8 mouse cellular contexts compared by ENCODE assay signal in the genomic region with DNA sequence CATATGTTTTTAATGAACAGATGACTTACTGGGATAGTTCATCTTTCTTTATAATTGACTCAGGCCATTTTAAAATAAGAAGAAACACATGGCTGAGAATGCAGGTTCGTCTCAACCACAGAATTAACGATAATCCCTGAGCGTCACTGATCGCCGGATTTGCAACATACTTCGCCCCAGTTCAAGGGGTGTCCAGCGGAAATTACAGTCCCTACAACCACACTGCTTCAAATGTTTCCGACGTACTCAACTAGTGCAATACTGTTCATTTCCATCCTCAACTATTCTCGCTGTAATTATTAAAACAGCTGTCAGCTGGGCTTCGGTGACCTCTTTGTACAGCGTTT. TPM values are rescaled to one million over a fixed set of nuclear protein-coding genes. Genes with fewer than 3 reads are reported as not detected.
DNase-seq lines count a peak whose midpoint lies in the region; ATAC-seq and TF ChIP-seq lines count a peak whose summit lies in the region.

No protein-coding gene starts in this region.

- peak overlapping the region; percentile 85 for H3K27ac ChIP-seq in left cerebral cortex, adult 2 months
- peak overlapping the region; percentile 95 for H3K27ac ChIP-seq in hindbrain, embryonic 12.5 days
- H3K27ac ChIP-seq in stomach, postnatal 0 days (replicated peaks), result peak overlapping the region; percentile 97

- H3K4me1 ChIP-seq in hindbrain, embryonic 12.5 days, result peaks cover 17% of the 10 kb centered on the region; the same call in 1 of the 2 replicates
- H3K4me1 ChIP-seq in stomach, postnatal 0 days (replicated peaks; ENCODE audit: control insufficient read depth, insufficient read depth), result no peaks in the 10 kb centered on the region

- 0 out of 2 replicates have a peak, but pooled peaks cover 3% of the 10 kb centered on the region for H3K27me3 ChIP-seq in hindbrain, embryonic 12.5 days
- H3K27me3 ChIP-seq in stomach, postnatal 0 days (ENCODE audit: control insufficient read depth, insufficient read depth, low read length), result no peaks in the 10 kb centered on the region

- peaks cover 11% of the 10 kb centered on the region for H3K36me3 ChIP-seq in hindbrain, embryonic 12.5 days
- 0 out of 2 replicates have a peak, but pooled peaks cover 3% of the 10 kb centered on the region for H3K36me3 ChIP-seq in stomach, postnatal 0 days (ENCODE audit: control insufficient read depth, insufficient read depth, low read length)

- no peak for TF ChIP-seq EP300 in stomach, postnatal 0 days (optimal IDR thresholded peaks at IDR 0.05)

- intact Hi-C loops in left cerebral cortex, adult 2 months (cut with DNase I), result no loop called here
- intact Hi-C loops in left cerebral cortex, postnatal 10 days (cut with DNase I), result loop anchor here (10.0 kb wide), 1 partner anchor 211 kb away; no protein-coding TSS in a partner anchor

- no peak for ATAC-seq in hindbrain, embryonic 12.5 days (ENCODE audit: low FRiP score)
- no peak for ATAC-seq in stomach, postnatal 0 days (ENCODE audit: low FRiP score, low TSS enrichment)

- H3K9ac ChIP-seq in hindbrain, embryonic 12.5 days, result peak overlapping the region; percentile 81
- H3K9ac ChIP-seq in stomach, postnatal 0 days (ENCODE audit: low read length), result peak overlapping the region; percentile 83

- WGBS in hindbrain, embryonic 12.5 days, result 8% methylated on average over 12 of the region's 12 CpGs
- 3% methylated on average over 12 of the region's 12 CpGs for WGBS in stomach, postnatal 0 days

- no peak for DNase-seq in left cerebral cortex, adult 2 months (ENCODE audit: extremely low spot score in 1 of 2, low spot score in 2 of 2)
- DNase-seq in left cerebral cortex, postnatal 10 days (ENCODE audit: extremely low spot score in 1 of 2, low spot score in 2 of 2), result no peak
- peak; percentile 36 for DNase-seq in embryo, embryonic 11 days
- peak; percentile 31 for DNase-seq in lung, postnatal 36 days
- DNase-seq in stomach, postnatal 0 days (ENCODE audit: low spot score), result no peak
- no peak for DNase-seq in spleen, adult 12 weeks (ENCODE audit: low spot score)
- no peak for DNase-seq in right cerebral cortex, postnatal 25 days

- no peaks in the 10 kb centered on the region for H3K9me3 ChIP-seq in hindbrain, embryonic 12.5 days (replicated peaks)
- no peaks in the 10 kb centered on the region for H3K9me3 ChIP-seq in stomach, postnatal 0 days (ENCODE audit: control insufficient read depth, low read length)

- H3K4me2 ChIP-seq in hindbrain, embryonic 12.5 days (replicated peaks), result peak overlapping the region; percentile 85
- H3K4me2 ChIP-seq in stomach, postnatal 0 days (replicated peaks; ENCODE audit: low read depth), result peak overlapping the region; percentile 88

- TF ChIP-seq CTCF in left cerebral cortex, adult 2 months (IDR thresholded peaks at IDR 0.05), result no peak
- TF ChIP-seq CTCF in stomach, postnatal 0 days (IDR thresholded peaks at IDR 0.05; ENCODE audit: low read depth), result no peak

- H3K4me3 ChIP-seq in left cerebral cortex, adult 2 months, result peak overlapping the region; percentile 97
- peak overlapping the region; percentile 88 for H3K4me3 ChIP-seq in hindbrain, embryonic 12.5 days
- peak overlapping the region; percentile 95 for H3K4me3 ChIP-seq in stomach, postnatal 0 days (ENCODE audit: low read depth, low read length)

RNA-seq across cellular contexts. Expression of gene Ankrd12, which starts 1.1 kb away (rescaled TPM):
- total RNA-seq in left cerebral cortex, adult 2 months (2021), result 100 to 1,000 TPM; 276 to 279 TPM
- total RNA-seq in left cerebral cortex, postnatal 10 days (2021), result 100 to 1,000 TPM; 110 to 119 TPM
- polyA plus RNA-seq in hindbrain, embryonic 12.5 days (2016; fragmentation: Nextera tagmentation; extraction: Ambion mirVana), result 70.7 and 78.1 TPM in 2 replicates
- 23.4 and 25.5 TPM in 2 replicates for polyA plus RNA-seq in stomach, postnatal 0 days (2015; fragmentation: Nextera tagmentation; extraction: Ambion mirVana)

RNA-seq across cellular contexts. Expression of gene Ndufv2, which starts 25.6 kb away (rescaled TPM):
- 100 to 1,000 TPM; 219 to 240 TPM for total RNA-seq in left cerebral cortex, adult 2 months (2021)
- 100 to 1,000 TPM; 246 to 254 TPM for total RNA-seq in left cerebral cortex, postnatal 10 days (2021)
- polyA plus RNA-seq in hindbrain, embryonic 12.5 days (2016; fragmentation: Nextera tagmentation; extraction: Ambion mirVana), result 265 and 282 TPM in 2 replicates
- polyA plus RNA-seq in stomach, postnatal 0 days (2015; fragmentation: Nextera tagmentation; extraction: Ambion mirVana), result 348 and 356 TPM in 2 replicates

RNA-seq across cellular contexts. Expression of gene Washc1, which starts 35.5 kb away (rescaled TPM):
- 10 to 100 TPM; 39.2 to 46.2 TPM for total RNA-seq in left cerebral cortex, adult 2 months (2021)
- 10 to 100 TPM; 51.5 to 52.9 TPM for total RNA-seq in left cerebral cortex, postnatal 10 days (2021)
- 38.5 and 39.9 TPM in 2 replicates for polyA plus RNA-seq in hindbrain, embryonic 12.5 days (2016; fragmentation: Nextera tagmentation; extraction: Ambion mirVana)
- 27.2 and 27.6 TPM in 2 replicates for polyA plus RNA-seq in stomach, postnatal 0 days (2015; fragmentation: Nextera tagmentation; extraction: Ambion mirVana)

RNA-seq across cellular contexts. Expression of gene Ddx11, which starts 47.5 kb away (rescaled TPM):
- 1 to 10 TPM in 1 of 2 experiments, under 1 TPM in 1; 0.68 to 1.6 TPM for total RNA-seq in left cerebral cortex, adult 2 months (2021)
- total RNA-seq in left cerebral cortex, postnatal 10 days (2021), result 1 to 10 TPM; 3.6 to 3.9 TPM
- 19.4 and 20.2 TPM in 2 replicates for polyA plus RNA-seq in hindbrain, embryonic 12.5 days (2016; fragmentation: Nextera tagmentation; extraction: Ambion mirVana)
- 2.9 TPM in 2 replicates for polyA plus RNA-seq in stomach, postnatal 0 days (2015; fragmentation: Nextera tagmentation; extraction: Ambion mirVana)

Comparison
In these comparisons a context has a peak if more than half of its experiments do, and no peak if none do; other contexts are left out.
1. DNase-seq: peak in embryo, embryonic 11 days (single experiment) and lung, postnatal 36 days (single experiment); none in left cerebral cortex, adult 2 months (0 of 2), left cerebral cortex, postnatal 10 days (0 of 2), stomach, postnatal 0 days (single experiment), spleen, adult 12 weeks (single experiment) and right cerebral cortex, postnatal 25 days (single experiment).
2. Peak in every context shown above with its lines, with median percentiles within 50 percentile points of each other: H3K27ac ChIP-seq and H3K4me3 ChIP-seq.